Mouse (Mus musculus): Measurements from ENCODE around the gene Nfatc2ip.
"Not testable (repeated sequence)": the region's sequence is repeated elsewhere in the genome, so short reads cannot be mapped to it uniquely, and the experiment has no call there.

Nfatc2ip gene

GRCm38 (mm10) chr7:126411061-126411460 lies 14.5 kb upstream of the Nfatc2ip start:
- DNase-seq (ENCODE audit: extremely low read depth, low read depth): no peak

- no peak for DNase-seq (ENCODE audit: extremely low read depth, low read depth)
Measured at GRCm38 (mm10) chr7:126408686-126409085, 12.1 kb upstream of the Nfatc2ip start.

- DNase-seq (ENCODE audit: extremely low read depth, low read depth): not testable (repeated sequence)
Measured at GRCm38 (mm10) chr7:126402518-126402917, 6.0 kb upstream of the Nfatc2ip start.

GRCm38 (mm10) chr7:126399548-126399947 lies 3.0 kb upstream of the Nfatc2ip start:
- DNase-seq (ENCODE audit: extremely low read depth, low read depth): peak; percentile 64

GRCm38 (mm10) chr7:126397822-126398221 lies 1.3 kb upstream of the Nfatc2ip start:
- no peak for DNase-seq (ENCODE audit: extremely low read depth, low read depth)

GRCm38 (mm10) chr7:126397221-126397620 lies 684 bp upstream of the Nfatc2ip start:
- DNase-seq (ENCODE audit: extremely low read depth, low read depth): no peak

GRCm38 (mm10) chr7:126392086-126392884 lies 4.3 kb downstream of the Nfatc2ip start:
- DNase-seq (ENCODE audit: extremely low read depth, low read depth): not testable (repeated sequence)

- DNase-seq (ENCODE audit: extremely low read depth, low read depth): no peak
Measured at GRCm38 (mm10) chr7:126388185-126388584, 8.4 kb downstream of the Nfatc2ip start.

- DNase-seq (ENCODE audit: extremely low read depth, low read depth): no peak
Measured at GRCm38 (mm10) chr7:126383565-126383964, 13.0 kb downstream of the Nfatc2ip start.

GRCm38 (mm10) chr7:126377278-126378158 lies 19.0 kb downstream of the Nfatc2ip start, which contains the start of gene Spns1:
Gene Spns1, minus strand, starts transcription at chr7:126377450.
- DNase-seq (ENCODE audit: extremely low read depth, low read depth): peak; percentile 91

- no peak for DNase-seq (ENCODE audit: extremely low read depth, low read depth)
Measured at GRCm38 (mm10) chr7:126376903-126377277, 19.6 kb downstream of the Nfatc2ip start.

GRCm38 (mm10) chr7:126375012-126375411 lies 21.5 kb downstream of the Nfatc2ip start:
- DNase-seq (ENCODE audit: extremely low read depth, low read depth): no peak

GRCm38 (mm10) chr7:126374526-126374925 lies 22.0 kb downstream of the Nfatc2ip start:
- DNase-seq (ENCODE audit: extremely low read depth, low read depth): no peak

- DNase-seq (ENCODE audit: extremely low read depth, low read depth): no peak
Measured at GRCm38 (mm10) chr7:126373007-126373406, 23.5 kb downstream of the Nfatc2ip start.

GRCm38 (mm10) chr7:126369393-126369792 lies 27.1 kb downstream of the Nfatc2ip start, which contains the start of gene Lat:
Gene Lat, minus strand, starts transcription at chr7:126369570.
- no peak for DNase-seq (ENCODE audit: extremely low read depth, low read depth)

- DNase-seq (ENCODE audit: extremely low read depth, low read depth): no peak
Measured at GRCm38 (mm10) chr7:126368367-126368766, 28.2 kb downstream of the Nfatc2ip start.

- no peak for DNase-seq (ENCODE audit: extremely low read depth, low read depth)
Measured at GRCm38 (mm10) chr7:126367636-126368035, 28.9 kb downstream of the Nfatc2ip start.

- no peak for DNase-seq (ENCODE audit: extremely low read depth, low read depth)
Measured at GRCm38 (mm10) chr7:126363038-126363437, 33.5 kb downstream of the Nfatc2ip start.

- DNase-seq (ENCODE audit: extremely low read depth, low read depth): peak; percentile 73
Measured at GRCm38 (mm10) chr7:126359049-126359448, 37.5 kb downstream of the Nfatc2ip start.

- DNase-seq (ENCODE audit: extremely low read depth, low read depth): no peak
Measured at GRCm38 (mm10) chr7:126358413-126358812, 38.1 kb downstream of the Nfatc2ip start.

GRCm38 (mm10) chr7:126357838-126358237 lies 38.7 kb downstream of the Nfatc2ip start:
- DNase-seq (ENCODE audit: extremely low read depth, low read depth): no peak
